Mouse (Mus musculus) cerebellum, adult 9-10 months (tissue): ENCODE results near the gene Ppfia3.
A peak's percentile ranks its signal among the peaks of the same experiment; 100 is the strongest.
"Not testable (repeated sequence)": the region's sequence is repeated elsewhere in the genome, so short reads cannot be mapped to it uniquely, and the experiment has no call there.

Experiments used
- DNase-seq: peaks from one replicate; pipeline ENCODE4 v3.0.0; 2022

Ppfia3 gene

DNA sequence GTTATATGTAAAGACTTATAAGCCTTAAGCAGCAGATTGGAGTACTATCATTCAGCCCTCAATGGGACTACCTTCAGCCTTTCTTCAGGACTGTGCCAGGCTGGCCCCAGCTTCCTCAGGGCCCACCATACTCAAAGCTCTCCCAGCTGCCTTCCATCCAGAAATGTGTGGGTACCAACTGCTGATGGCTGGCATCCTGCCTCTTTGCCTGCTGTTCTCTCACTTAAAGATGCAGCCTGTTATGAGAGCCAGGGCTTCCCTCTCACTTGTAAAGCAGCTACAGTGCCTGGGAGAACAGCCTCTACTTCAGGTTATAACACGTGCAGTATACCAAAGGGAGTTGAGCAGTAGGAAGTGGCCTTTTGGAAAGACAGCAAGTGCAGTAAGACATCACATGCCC, 9.2 kb upstream of the Ppfia3 start:
- no peak for DNase-seq

GRCm38 (mm10) chr7:45374620-45375019, 7.8 kb upstream of the Ppfia3 start:
- no peak for DNase-seq

DNA sequence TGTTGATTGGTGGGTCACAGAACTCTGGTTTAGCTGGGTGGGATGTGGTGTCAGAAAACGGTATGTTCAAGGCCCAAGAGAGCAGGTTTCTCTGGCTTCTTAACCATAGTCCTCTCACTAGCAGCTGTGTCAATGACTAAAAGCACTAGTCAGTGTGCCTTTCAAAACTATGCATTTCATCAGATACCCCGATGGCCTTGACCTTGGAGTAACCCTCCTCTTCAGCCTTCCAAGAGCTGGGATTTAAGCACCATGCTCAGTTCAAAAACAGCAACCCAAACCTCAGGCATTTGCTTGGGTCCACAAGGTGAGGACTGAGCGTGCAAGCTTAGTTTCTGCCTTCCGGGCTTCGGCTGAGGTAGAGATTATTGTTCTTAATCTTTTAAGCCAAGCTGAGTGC, 5.6 kb upstream of the Ppfia3 start:
- DNase-seq: no peak

- DNase-seq: peak; percentile 91
Measured at GRCm38 (mm10) chr7:45370475-45371311, 3.9 kb upstream of the Ppfia3 start, which contains the start of gene Lin7b. Gene Lin7b, minus strand, starts transcription at chr7:45370583.

GRCm38 (mm10) chr7:45369836-45370474, 3.1 kb upstream of the Ppfia3 start:
- peak; percentile 59 for DNase-seq

- peak; percentile 65 for DNase-seq
Measured at GRCm38 (mm10) chr7:45369022-45369745, 2.4 kb upstream of the Ppfia3 start.

- peak; percentile 68 for DNase-seq
Measured at GRCm38 (mm10) chr7:45368178-45368577, 1.4 kb upstream of the Ppfia3 start.

DNA sequence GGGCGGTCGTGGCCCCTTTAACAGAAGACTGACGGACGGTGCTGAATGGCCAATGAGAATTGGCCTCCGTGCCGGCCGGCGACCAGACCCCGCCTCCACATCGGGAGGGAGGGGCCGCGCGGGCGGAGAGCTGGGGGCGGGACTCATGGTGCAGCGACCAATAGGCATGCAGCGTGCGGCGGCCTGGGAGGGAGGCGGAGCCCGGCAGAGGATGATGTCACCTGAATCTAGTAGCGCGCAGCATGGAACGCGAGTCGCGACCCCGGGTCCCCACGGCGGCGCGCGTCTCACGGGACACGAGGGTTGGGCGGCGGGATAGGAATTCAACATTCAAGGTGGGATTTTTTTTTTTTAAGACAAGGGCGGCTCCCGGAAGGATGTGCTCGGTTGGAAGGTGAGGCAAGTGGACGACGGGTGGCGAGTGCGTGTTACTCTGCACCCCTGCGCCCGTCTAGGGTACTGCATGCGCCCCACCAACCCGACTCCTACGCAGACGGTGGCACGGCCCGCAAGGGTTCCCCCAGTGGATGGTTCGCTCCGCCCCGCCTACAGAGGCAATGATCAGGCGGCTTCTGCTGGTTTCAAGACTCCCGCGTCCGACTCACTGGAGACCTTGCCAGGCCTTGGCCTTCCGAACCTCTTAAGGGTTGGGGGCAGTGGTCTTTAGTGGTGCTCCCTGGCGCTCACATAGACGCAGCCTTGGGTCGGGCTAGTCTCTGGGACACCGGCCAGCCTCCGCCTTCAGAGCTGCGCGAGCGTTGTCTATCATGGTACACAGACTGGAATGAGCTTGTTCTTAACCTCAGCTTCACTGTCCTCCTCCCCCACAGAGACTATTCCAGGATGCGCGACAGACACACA, 431 bp upstream of the Ppfia3 start:
- DNase-seq: peak; percentile 99

GRCm38 (mm10) chr7:45365742-45366651, 822 bp downstream of the Ppfia3 start:
- DNase-seq: peak; percentile 83

GRCm38 (mm10) chr7:45363983-45364382, 2.8 kb downstream of the Ppfia3 start:
- peak; percentile 54 for DNase-seq

- peak; percentile 91 for DNase-seq
Measured at GRCm38 (mm10) chr7:45362801-45363200, 4.0 kb downstream of the Ppfia3 start.

- DNase-seq: peak; percentile 92
Measured at GRCm38 (mm10) chr7:45361243-45361804, 5.5 kb downstream of the Ppfia3 start.

- DNase-seq: peak; percentile 75
Measured at GRCm38 (mm10) chr7:45360404-45361125, 6.3 kb downstream of the Ppfia3 start.

GRCm38 (mm10) chr7:45359081-45359480, 7.7 kb downstream of the Ppfia3 start:
- not testable (repeated sequence) for DNase-seq

GRCm38 (mm10) chr7:45356087-45356486, 10.7 kb downstream of the Ppfia3 start:
- no peak for DNase-seq

DNA sequence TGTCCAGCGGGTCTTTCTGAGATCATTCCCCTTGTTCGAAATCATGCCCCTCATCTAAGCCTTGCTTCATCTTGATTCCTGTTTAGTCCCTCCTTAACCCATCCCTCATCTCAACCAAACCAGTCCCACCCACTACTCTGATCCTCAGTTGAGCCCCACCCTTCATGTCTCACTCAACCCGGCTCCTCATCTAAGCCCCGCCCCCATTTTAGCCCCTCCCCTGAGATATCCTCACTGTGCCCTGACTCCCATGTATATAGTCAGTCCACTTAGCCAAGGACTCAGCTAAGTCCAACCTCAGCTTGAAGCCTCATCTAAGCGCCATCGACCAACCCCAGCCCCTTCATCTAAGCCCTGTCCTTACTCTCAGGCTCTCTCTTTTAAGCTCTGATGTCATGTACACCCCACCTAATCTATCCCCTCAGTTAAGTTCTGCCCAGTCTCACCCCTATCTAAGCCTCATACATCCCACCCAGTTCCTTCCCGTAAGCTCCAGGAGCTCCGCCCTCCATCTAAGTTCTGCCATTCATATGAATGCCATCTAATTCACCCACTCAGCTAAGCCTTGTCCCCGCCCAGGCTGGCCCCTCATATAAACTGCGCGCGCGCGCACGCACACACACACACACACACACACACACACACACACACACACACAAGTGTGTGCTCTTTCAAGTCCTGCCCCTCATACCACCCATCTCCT, 11.3 kb downstream of the Ppfia3 start:
- no peak for DNase-seq

- DNase-seq: no peak
Measured at GRCm38 (mm10) chr7:45353041-45353440, 13.8 kb downstream of the Ppfia3 start.

- DNase-seq: peak; percentile 2
Measured at GRCm38 (mm10) chr7:45346905-45347304, 19.9 kb downstream of the Ppfia3 start.

DNA sequence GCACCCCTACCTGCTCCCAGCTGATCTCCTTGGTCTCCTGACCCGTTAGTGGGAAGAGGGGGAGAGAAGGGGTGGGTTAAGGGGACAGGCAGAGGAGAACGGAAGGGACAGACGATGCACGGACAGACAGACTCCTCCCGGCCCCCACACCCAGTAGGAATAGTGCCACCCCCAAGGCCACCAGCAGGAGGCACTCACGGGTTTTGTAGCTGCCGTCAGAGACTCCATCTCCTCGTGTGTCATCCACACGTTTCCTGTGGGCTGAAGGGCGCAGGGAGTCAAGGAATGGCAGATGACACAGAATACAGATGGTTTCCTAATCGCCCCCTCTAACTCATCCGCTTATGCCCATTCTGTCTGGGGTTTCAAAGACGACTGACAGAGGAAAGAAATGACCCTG, 23.3 kb downstream of the Ppfia3 start:
- peak; percentile 37 for DNase-seq

DNA sequence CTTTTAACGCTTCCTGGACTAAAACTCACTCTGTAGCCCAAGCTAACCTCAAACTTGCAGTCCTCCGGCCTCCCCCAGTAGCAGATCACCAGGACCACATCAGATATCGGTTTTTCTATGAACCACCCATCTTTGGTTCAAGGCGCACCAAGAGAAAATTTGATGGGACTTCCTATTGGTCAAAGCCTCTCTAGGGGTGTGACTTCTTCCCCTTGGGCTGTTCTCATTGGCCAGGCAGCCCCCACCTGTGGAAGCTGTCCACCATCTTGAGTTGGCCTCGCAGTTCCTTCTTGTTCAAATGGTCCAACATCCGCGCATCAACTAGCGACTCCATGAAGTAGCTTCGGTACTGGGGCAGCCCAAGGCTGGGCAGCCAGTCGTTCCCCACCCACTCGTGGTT, 24.7 kb downstream of the Ppfia3 start:
- DNase-seq: no peak
